Mouse (Mus musculus): ENCODE measurements around the gene Gm37240. TPM values are rescaled to one million over a fixed set of nuclear protein-coding genes. Genes with fewer than 3 reads are reported as not detected.

Gene Gm37240
- polyA plus RNA-seq, 1 experiment from 2014 or later, result 14.9 TPM

GRCm38 (mm10) chr3:85397816-85398482, 489.4 kb downstream of the Gm37240 start:
- no peaks in the 10 kb centered on the region for H3K27me3 ChIP-seq
- no peak overlapping the region for H3K27ac ChIP-seq
- H3K4me2 ChIP-seq, result no peak overlapping the region
- H3K36me3 ChIP-seq, result no peaks in the 10 kb centered on the region
- H3K9me3 ChIP-seq, result 0 out of 2 replicates have a peak, but pooled peaks cover 2% of the 10 kb centered on the region
- no peak for ATAC-seq (ENCODE audit: insufficient number of reproducible peaks, low FRiP score, low TSS enrichment, low read depth)
- no peaks in the 10 kb centered on the region for H3K4me1 ChIP-seq
- H3K4me3 ChIP-seq, result no peak overlapping the region
- H3K9ac ChIP-seq, result no peak overlapping the region

GRCm38 (mm10) chr3:85393395-85393794, 493.9 kb downstream of the Gm37240 start:
- Histone ChIP-seq H3K27ac (no peak overlapping the region), H3K27me3 (no peaks in the 10 kb centered on the region), H3K4me3 (no peak overlapping the region), H3K4me2 (no peak overlapping the region), H3K36me3 (no peaks in the 10 kb centered on the region), H3K9me3 (0 out of 2 replicates have a peak, but pooled peaks cover 2% of the 10 kb centered on the region), H3K4me1 (no peaks in the 10 kb centered on the region), H3K9ac (no peak overlapping the region)
- WGBS, result 82% methylated on average over 3 of the region's 3 CpGs
- no peak for ATAC-seq (ENCODE audit: insufficient number of reproducible peaks, low FRiP score, low TSS enrichment, low read depth)

GRCm38 (mm10) chr3:85391756-85392155, 495.6 kb downstream of the Gm37240 start:
- H3K36me3 ChIP-seq, result no peaks in the 10 kb centered on the region
- no peak overlapping the region for H3K27ac ChIP-seq
- 87% methylated on average over 6 of the region's 6 CpGs for WGBS
- no peak overlapping the region for H3K9ac ChIP-seq
- no peak for ATAC-seq (ENCODE audit: insufficient number of reproducible peaks, low FRiP score, low TSS enrichment, low read depth)
- 0 out of 2 replicates have a peak, but pooled peaks cover 2% of the 10 kb centered on the region for H3K9me3 ChIP-seq
- H3K4me1 ChIP-seq, result no peaks in the 10 kb centered on the region
- H3K4me3 ChIP-seq, result no peak overlapping the region
- no peak overlapping the region for H3K4me2 ChIP-seq
- no peaks in the 10 kb centered on the region for H3K27me3 ChIP-seq

GRCm38 (mm10) chr3:85391111-85391510, 496.2 kb downstream of the Gm37240 start:
- no peak overlapping the region for H3K4me2 ChIP-seq
- 0 out of 2 replicates have a peak, but pooled peaks cover 2% of the 10 kb centered on the region for H3K9me3 ChIP-seq
- no peak overlapping the region for H3K9ac ChIP-seq
- no peak for ATAC-seq (ENCODE audit: insufficient number of reproducible peaks, low FRiP score, low TSS enrichment, low read depth)
- WGBS, result 79% methylated on average over 2 of the region's 2 CpGs
- H3K4me3 ChIP-seq, result no peak overlapping the region
- H3K27ac ChIP-seq, result no peak overlapping the region
- H3K36me3 ChIP-seq, result no peaks in the 10 kb centered on the region
- no peaks in the 10 kb centered on the region for H3K4me1 ChIP-seq
- no peaks in the 10 kb centered on the region for H3K27me3 ChIP-seq

GRCm38 (mm10) chr3:85385371-85385770, 501.9 kb downstream of the Gm37240 start:
- H3K4me1 ChIP-seq, result no peaks in the 10 kb centered on the region
- no peaks in the 10 kb centered on the region for H3K27me3 ChIP-seq
- H3K4me2 ChIP-seq, result no peak overlapping the region
- no peaks in the 10 kb centered on the region for H3K9me3 ChIP-seq
- H3K36me3 ChIP-seq, result no peaks in the 10 kb centered on the region
- H3K27ac ChIP-seq, result no peak overlapping the region
- H3K9ac ChIP-seq, result no peak overlapping the region
- no peak overlapping the region for H3K4me3 ChIP-seq
- ATAC-seq (ENCODE audit: insufficient number of reproducible peaks, low FRiP score, low TSS enrichment, low read depth), result no peak

- 85% methylated on average over 3 of the region's 3 CpGs for WGBS
- no peak overlapping the region for H3K27ac ChIP-seq
- peaks cover 8% of the 10 kb centered on the region for H3K4me1 ChIP-seq
- no peak for ATAC-seq (ENCODE audit: insufficient number of reproducible peaks, low FRiP score, low TSS enrichment, low read depth)
- H3K36me3 ChIP-seq, result no peaks in the 10 kb centered on the region
- no peak overlapping the region for H3K4me3 ChIP-seq
- H3K4me2 ChIP-seq, result no peak overlapping the region
- H3K9ac ChIP-seq, result no peak overlapping the region
- no peaks in the 10 kb centered on the region for H3K9me3 ChIP-seq
- no peaks in the 10 kb centered on the region for H3K27me3 ChIP-seq
These were observed 504.0 kb downstream of the Gm37240 start for GRCm38 (mm10) chr3:85383330-85383729.

- 0 out of 2 replicates have a peak overlapping the region, but pooled peaks have one; percentile 10 for H3K4me2 ChIP-seq
- no peaks in the 10 kb centered on the region for H3K9me3 ChIP-seq
- no peaks in the 10 kb centered on the region for H3K36me3 ChIP-seq
- no peak overlapping the region for H3K9ac ChIP-seq
- no peak overlapping the region for H3K4me3 ChIP-seq
- H3K27ac ChIP-seq, result peak overlapping the region; percentile 40; the same call in 1 of the 2 replicates
- H3K4me1 ChIP-seq, result peaks cover 13% of the 10 kb centered on the region
- no peak for ATAC-seq (ENCODE audit: insufficient number of reproducible peaks, low FRiP score, low TSS enrichment, low read depth)
- no peaks in the 10 kb centered on the region for H3K27me3 ChIP-seq
- 41% methylated on average over 16 of the region's 16 CpGs for WGBS
These were observed 508.5 kb downstream of the Gm37240 start for GRCm38 (mm10) chr3:85378703-85379395.

- H3K4me1 ChIP-seq, result peaks cover 13% of the 10 kb centered on the region
- no peak overlapping the region for H3K9ac ChIP-seq
- no peaks in the 10 kb centered on the region for H3K36me3 ChIP-seq
- H3K27me3 ChIP-seq, result no peaks in the 10 kb centered on the region
- WGBS, result 30% methylated on average over 13 of the region's 13 CpGs
- 0 out of 2 replicates have a peak, but pooled peaks have one; percentile 40 for ATAC-seq (ENCODE audit: insufficient number of reproducible peaks, low FRiP score, low TSS enrichment, low read depth)
- 0 out of 2 replicates have a peak overlapping the region, but pooled peaks have one; percentile 10 for H3K4me2 ChIP-seq
- H3K9me3 ChIP-seq, result no peaks in the 10 kb centered on the region
- H3K4me3 ChIP-seq, result no peak overlapping the region
- H3K27ac ChIP-seq, result peak overlapping the region; percentile 40; the same call in 1 of the 2 replicates
These were observed 509.2 kb downstream of the Gm37240 start for GRCm38 (mm10) chr3:85377946-85378702.

GRCm38 (mm10) chr3:85377505-85377904, 509.8 kb downstream of the Gm37240 start:
- H3K36me3 ChIP-seq, result no peaks in the 10 kb centered on the region
- no peak overlapping the region for H3K4me2 ChIP-seq
- H3K27ac ChIP-seq, result no peak overlapping the region
- 80% methylated on average over 3 of the region's 3 CpGs for WGBS
- H3K9me3 ChIP-seq, result no peaks in the 10 kb centered on the region
- H3K27me3 ChIP-seq, result no peaks in the 10 kb centered on the region
- no peak for ATAC-seq (ENCODE audit: insufficient number of reproducible peaks, low FRiP score, low TSS enrichment, low read depth)
- H3K9ac ChIP-seq, result no peak overlapping the region
- peaks cover 13% of the 10 kb centered on the region for H3K4me1 ChIP-seq
- no peak overlapping the region for H3K4me3 ChIP-seq

GRCm38 (mm10) chr3:85376541-85376940, 510.8 kb downstream of the Gm37240 start:
- H3K9me3 ChIP-seq, result no peaks in the 10 kb centered on the region
- 59% methylated on average over 2 of the region's 2 CpGs for WGBS
- no peak overlapping the region for H3K27ac ChIP-seq
- no peaks in the 10 kb centered on the region for H3K36me3 ChIP-seq
- ATAC-seq (ENCODE audit: insufficient number of reproducible peaks, low FRiP score, low TSS enrichment, low read depth), result no peak
- H3K4me2 ChIP-seq, result no peak overlapping the region
- no peak overlapping the region for H3K9ac ChIP-seq
- no peaks in the 10 kb centered on the region for H3K27me3 ChIP-seq
- peaks cover 13% of the 10 kb centered on the region for H3K4me1 ChIP-seq
- H3K4me3 ChIP-seq, result no peak overlapping the region

GRCm38 (mm10) chr3:85373039-85373438, 514.3 kb downstream of the Gm37240 start:
- WGBS, result 10% methylated on average over 3 of the region's 3 CpGs
- Histone ChIP-seq H3K4me1 (peaks cover 5% of the 10 kb centered on the region), H3K36me3 (no peaks in the 10 kb centered on the region), H3K4me3 (no peak overlapping the region), H3K4me2 (no peak overlapping the region), H3K9me3 (no peaks in the 10 kb centered on the region), H3K9ac (no peak overlapping the region), H3K27me3 (no peaks in the 10 kb centered on the region), H3K27ac (no peak overlapping the region)
- ATAC-seq (ENCODE audit: insufficient number of reproducible peaks, low FRiP score, low TSS enrichment, low read depth), result no peak

- Histone ChIP-seq H3K27me3 (no peaks in the 10 kb centered on the region), H3K4me3 (no peak overlapping the region), H3K27ac (no peak overlapping the region), H3K36me3 (no peaks in the 10 kb centered on the region), H3K4me2 (no peak overlapping the region), H3K9me3 (no peaks in the 10 kb centered on the region), H3K9ac (no peak overlapping the region), H3K4me1 (0 out of 2 replicates have a peak, but pooled peaks cover 3% of the 10 kb centered on the region)
- ATAC-seq (ENCODE audit: insufficient number of reproducible peaks, low FRiP score, low TSS enrichment, low read depth), result no peak
- WGBS, result 85% methylated on average over 10 of the region's 10 CpGs
These were observed 517.5 kb downstream of the Gm37240 start for GRCm38 (mm10) chr3:85369847-85370246.

Data from limb, embryonic 15.5 days (tissue).